Mouse (Mus musculus) embryonic facial prominence, embryonic 11.5 days (tissue): Measurements from ENCODE around the gene Zbtb8os. TPM values are rescaled to one million over a fixed set of nuclear protein-coding genes. Genes with fewer than 3 reads are reported as not detected.

Experiments used
- ATAC-seq: fragments of 200-750 bp; cut with Nextera tagmentation; replicated peaks from 2 replicates; pipeline ENCODE4 v1.8.0; 2017; ENCODE audit warnings: low read depth; ENCODE audit not compliant: insufficient number of reproducible peaks, low FRiP score, low TSS enrichment
- DNase-seq: peaks from one replicate; pipeline ENCODE4 v3.0.0-alpha.2; 2015; ENCODE audit warnings: low spot score
- H3K27ac ChIP-seq: fragments of 300-500 bp; sonication (generic); replicated peaks from 2 replicates; pipeline ENCODE4 v1.5.1; 2014; ENCODE audit warnings: mild to moderate bottlenecking, low read depth, low read length, control low read depth
- H3K27me3 ChIP-seq: fragments of 300-500 bp; sonication (generic); 2 replicates; pipeline ENCODE4 v1.6.1; 2014; ENCODE audit warnings: mild to moderate bottlenecking, low read length, moderate library complexity, mixed read lengths; ENCODE audit not compliant: control insufficient read depth, insufficient read depth
- H3K36me3 ChIP-seq: fragments of 300-500 bp; sonication (generic); replicated peaks from 2 replicates; pipeline ENCODE4 v1.6.1; 2014; ENCODE audit warnings: low read depth, mild to moderate bottlenecking, low read length, moderate library complexity, mixed read lengths; ENCODE audit not compliant: control insufficient read depth, insufficient read depth
- H3K4me1 ChIP-seq: fragments of 300-500 bp; sonication (generic); 2 replicates; pipeline ENCODE4 v1.6.1; 2014; ENCODE audit warnings: low read length, mixed read lengths; ENCODE audit not compliant: control insufficient read depth, insufficient read depth
- H3K4me2 ChIP-seq: fragments of 300-500 bp; sonication (generic); 2 replicates; pipeline ENCODE4 v1.6.1; 2014; ENCODE audit warnings: low read depth, mild to moderate bottlenecking, control low read depth, low read length, moderate library complexity
- H3K4me3 ChIP-seq: fragments of 300-500 bp; sonication (generic); 2 replicates; pipeline ENCODE4 v1.5.1; 2014; ENCODE audit warnings: low read depth, low read length, control low read depth
- H3K9ac ChIP-seq: fragments of 300-500 bp; sonication (generic); replicated peaks from 2 replicates; pipeline ENCODE4 v1.6.1; 2014; ENCODE audit warnings: mild to moderate bottlenecking, control low read depth, low read length
- H3K9me3 ChIP-seq: fragments of 300-500 bp; sonication (generic); replicated peaks from 2 replicates; pipeline ENCODE4 v1.6.1; 2016; ENCODE audit warnings: mild to moderate bottlenecking, low read length, inconsistent platforms, mixed read lengths; ENCODE audit not compliant: control insufficient read depth
- WGBS: fragments of 180-500 bp; shearing (Covaris S2); extraction: QIAGEN DNeasy Blood & Tissue Kit; methylation state at CpG from one replicate; pipeline ENCODE4 v1.1.7; 2014; 5-methylcytosine and 5-hydroxymethylcytosine counted together
- polyA plus RNA-seq: library from polyadenylated mRNA; unstranded; fragments of >200 nt; fragmentation: Nextera tagmentation; extraction: Ambion mirVana; gene quantifications from 2 replicates; pipeline ENCODE4 v1.2.1, GENCODE M21; 2014

Zbtb8os gene
- polyA plus RNA-seq, 1 experiment from 2014 or later, result 53.6 TPM

GRCm38 (mm10) chr4:129379805-129380204 is 44.3 kb downstream of the Zbtb8os start:
- Histone ChIP-seq H3K27ac (no peak overlapping the region), H3K27me3 (peaks cover 10% of the 10 kb centered on the region), H3K4me1 (no peaks in the 10 kb centered on the region), H3K4me3 (no peak overlapping the region), H3K4me2 (no peak overlapping the region), H3K9ac (no peak overlapping the region), H3K9me3 (no peaks in the 10 kb centered on the region), H3K36me3 (no peaks in the 10 kb centered on the region)
- DNase-seq (no peak), ATAC-seq (no peak)
- WGBS, result 83% methylated on average over 3 of the region's 3 CpGs

GRCm38 (mm10) chr4:129381148-129381547 is 45.7 kb downstream of the Zbtb8os start:
- Histone ChIP-seq H3K27ac (no peak overlapping the region), H3K9ac (no peak overlapping the region), H3K4me2 (no peak overlapping the region), H3K27me3 (peaks cover 10% of the 10 kb centered on the region), H3K4me1 (no peaks in the 10 kb centered on the region), H3K9me3 (no peaks in the 10 kb centered on the region), H3K4me3 (no peak overlapping the region), H3K36me3 (no peaks in the 10 kb centered on the region)
- ATAC-seq (no peak), DNase-seq (no peak)
- 80% methylated on average over 8 of the region's 8 CpGs for WGBS

- WGBS, result 94% methylated on average over 9 of the region's 9 CpGs
- ATAC-seq, result no peak
Measured at GRCm38 (mm10) chr4:129382029-129382428, 46.5 kb downstream of the Zbtb8os start.

GRCm38 (mm10) chr4:129382488-129382887 is 47.0 kb downstream of the Zbtb8os start:
- H3K36me3 ChIP-seq, result no peaks in the 10 kb centered on the region
- ATAC-seq, result no peak
- H3K4me2 ChIP-seq, result no peak overlapping the region
- WGBS, result 84% methylated on average over 2 of the region's 2 CpGs
- H3K4me3 ChIP-seq, result no peak overlapping the region
- H3K4me1 ChIP-seq, result no peaks in the 10 kb centered on the region
- H3K27ac ChIP-seq, result no peak overlapping the region
- DNase-seq, result no peak
- no peaks in the 10 kb centered on the region for H3K9me3 ChIP-seq
- no peak overlapping the region for H3K9ac ChIP-seq
- peaks cover 4% of the 10 kb centered on the region for H3K27me3 ChIP-seq

More at GRCm38 (mm10) chr4:129382029-129382428, 46.5 kb downstream of the Zbtb8os start:
- Histone ChIP-seq H3K4me1 (no peaks in the 10 kb centered on the region), H3K36me3 (no peaks in the 10 kb centered on the region), H3K27me3 (peaks cover 4% of the 10 kb centered on the region), H3K4me2 (no peak overlapping the region), H3K9ac (no peak overlapping the region), H3K9me3 (no peaks in the 10 kb centered on the region), H3K27ac (no peak overlapping the region), H3K4me3 (no peak overlapping the region)
- DNase-seq, result no peak

- peaks cover 4% of the 10 kb centered on the region for H3K27me3 ChIP-seq
- no peak overlapping the region for H3K4me2 ChIP-seq
- H3K27ac ChIP-seq, result no peak overlapping the region
- DNase-seq (no peak), ATAC-seq (no peak)
- no peaks in the 10 kb centered on the region for H3K36me3 ChIP-seq
- no peaks in the 10 kb centered on the region for H3K4me1 ChIP-seq
- 93% methylated on average over 3 of the region's 3 CpGs for WGBS
- no peak overlapping the region for H3K9ac ChIP-seq
- H3K9me3 ChIP-seq, result no peaks in the 10 kb centered on the region
- H3K4me3 ChIP-seq, result no peak overlapping the region
Measured at GRCm38 (mm10) chr4:129383586-129383985, 48.1 kb downstream of the Zbtb8os start.

- DNase-seq (no peak), ATAC-seq (no peak)
- Histone ChIP-seq H3K9me3 (no peaks in the 10 kb centered on the region), H3K4me2 (no peak overlapping the region), H3K27ac (no peak overlapping the region), H3K36me3 (no peaks in the 10 kb centered on the region), H3K9ac (no peak overlapping the region), H3K4me3 (no peak overlapping the region), H3K27me3 (no peaks in the 10 kb centered on the region), H3K4me1 (no peaks in the 10 kb centered on the region)
- 35% methylated on average over 6 of the region's 6 CpGs for WGBS
Measured at GRCm38 (mm10) chr4:129384440-129384839, 48.9 kb downstream of the Zbtb8os start.

GRCm38 (mm10) chr4:129385685-129386084 is 50.2 kb downstream of the Zbtb8os start:
- no peaks in the 10 kb centered on the region for H3K4me1 ChIP-seq
- H3K4me2 ChIP-seq, result no peak overlapping the region
- no peaks in the 10 kb centered on the region for H3K9me3 ChIP-seq
- H3K4me3 ChIP-seq, result no peak overlapping the region
- H3K9ac ChIP-seq, result no peak overlapping the region
- H3K36me3 ChIP-seq, result no peaks in the 10 kb centered on the region
- 89% methylated on average over 11 of the region's 11 CpGs for WGBS
- H3K27ac ChIP-seq, result no peak overlapping the region
- no peaks in the 10 kb centered on the region for H3K27me3 ChIP-seq
- ATAC-seq (no peak), DNase-seq (no peak)

GRCm38 (mm10) chr4:129386269-129386946 is 50.9 kb downstream of the Zbtb8os start:
- WGBS, result 83% methylated on average over 8 of the region's 8 CpGs
- H3K9ac ChIP-seq, result no peak overlapping the region
- H3K4me2 ChIP-seq, result no peak overlapping the region
- no peak overlapping the region for H3K27ac ChIP-seq
- H3K4me1 ChIP-seq, result no peaks in the 10 kb centered on the region
- no peak overlapping the region for H3K4me3 ChIP-seq
- DNase-seq (no peak), ATAC-seq (no peak)
- H3K9me3 ChIP-seq, result no peaks in the 10 kb centered on the region
- H3K36me3 ChIP-seq, result no peaks in the 10 kb centered on the region
- no peaks in the 10 kb centered on the region for H3K27me3 ChIP-seq
